Mouse (Mus musculus) ES-Bruce4 (cell line): ENCODE data around the gene Slc5a3. TPM values are rescaled to one million over a fixed set of nuclear protein-coding genes. Genes with fewer than 3 reads are reported as not detected.
A peak's percentile ranks its signal among the peaks of the same experiment; 100 is the strongest.

Source experiments
- H3K27ac ChIP-seq: 2 replicates; pipeline ENCODE4 v1.5.1; 2012; ENCODE audit warnings: low read length, inconsistent platforms; ENCODE audit not compliant: insufficient read depth
- H3K27me3 ChIP-seq: 2 replicates; pipeline ENCODE4 v1.6.1; 2012; ENCODE audit warnings: mild to moderate bottlenecking, low read length, inconsistent platforms; ENCODE audit not compliant: control insufficient read depth, poor library complexity, insufficient read depth, severe bottlenecking
- H3K36me3 ChIP-seq: 2 replicates; pipeline ENCODE4 v1.6.1; 2012; ENCODE audit warnings: inconsistent platforms, mild to moderate bottlenecking, low read length, moderate library complexity; ENCODE audit not compliant: control insufficient read depth, poor library complexity, insufficient read depth, severe bottlenecking
- H3K4me1 ChIP-seq: one replicate; pipeline ENCODE4 v1.8.1; 2011; ENCODE audit warnings: low read length; ENCODE audit not compliant: control insufficient read depth, insufficient read depth
- H3K4me3 ChIP-seq: 2 replicates; pipeline ENCODE4 v1.5.1; 2011; ENCODE audit warnings: low read depth, mild to moderate bottlenecking, low read length
- H3K9ac ChIP-seq: 2 replicates; pipeline ENCODE4 v1.6.1; 2012; ENCODE audit warnings: low read depth, mild to moderate bottlenecking, inconsistent platforms; ENCODE audit not compliant: poor library complexity, severe bottlenecking
- H3K9me3 ChIP-seq: replicated peaks from 2 replicates; pipeline ENCODE4 v1.6.1; 2012; ENCODE audit warnings: mild to moderate bottlenecking, low read length, inconsistent platforms; ENCODE audit not compliant: control insufficient read depth, poor library complexity, insufficient read depth, severe bottlenecking
- CTCF ChIP-seq: IDR thresholded peaks from one replicate; pipeline ENCODE4 v1.8.1; 2011; ENCODE audit warnings: low read depth, low read length
- EP300 ChIP-seq: IDR thresholded peaks from 2 replicates; pipeline ENCODE4 v1.6.1; 2011; ENCODE audit warnings: low read depth, low read length; ENCODE audit not compliant: insufficient read depth
- POLR2A ChIP-seq: IDR thresholded peaks from one replicate; pipeline ENCODE4 v1.8.1; 2011; ENCODE audit warnings: low read length; ENCODE audit not compliant: insufficient read depth
- polyA plus RNA-seq: library from polyadenylated mRNA; stranded (reverse); fragments of >200 nt; gene quantifications from 2 replicates; pipeline ENCODE4 v1.2.4, GENCODE M21; 2011; ENCODE audit warnings: low read depth; ENCODE audit not compliant: missing spikeins, insufficient read depth, insufficient read length

The Slc5a3 gene
- 21.0 and 23.4 TPM in 2 replicates for polyA plus RNA-seq

GRCm38 (mm10) chr16:92057852-92058643 lies at the start of gene Slc5a3, which contains the start of the genes Mrps6 and Gm49711:
Gene Slc5a3, plus strand, starts transcription at chr16:92058322.
Gene Mrps6, plus strand, starts transcription at chr16:92058270.
Gene Gm49711, plus strand, starts transcription at chr16:92058316.
- H3K9ac ChIP-seq, result peak within 1 kb of the TSS; percentile 94
- no peaks in the 10 kb centered on the region for H3K27me3 ChIP-seq
- H3K4me3 ChIP-seq, result peak within 1 kb of the TSS; percentile 82
- no peak within 1 kb of the TSS for H3K27ac ChIP-seq
- no peaks in the 10 kb centered on the region for H3K4me1 ChIP-seq
- H3K36me3 ChIP-seq, result peaks cover 3% of the 10 kb centered on the region; the same call in 1 of the 2 replicates
- TF ChIP-seq POLR2A (peak; percentile 70), EP300 (no peak)
- H3K9me3 ChIP-seq, result no peaks in the 10 kb centered on the region

GRCm38 (mm10) chr16:92009586-92009985 lies 48.5 kb upstream of the Slc5a3 start:
- TF ChIP-seq CTCF (no peak), EP300 (no peak), POLR2A (no peak)
- H3K9me3 ChIP-seq, result no peaks in the 10 kb centered on the region
- no peak overlapping the region for H3K4me3 ChIP-seq
- no peak overlapping the region for H3K27ac ChIP-seq
- no peaks in the 10 kb centered on the region for H3K27me3 ChIP-seq
- H3K9ac ChIP-seq, result no peak overlapping the region
- H3K4me1 ChIP-seq, result no peaks in the 10 kb centered on the region
- H3K36me3 ChIP-seq, result no peaks in the 10 kb centered on the region

DNA sequence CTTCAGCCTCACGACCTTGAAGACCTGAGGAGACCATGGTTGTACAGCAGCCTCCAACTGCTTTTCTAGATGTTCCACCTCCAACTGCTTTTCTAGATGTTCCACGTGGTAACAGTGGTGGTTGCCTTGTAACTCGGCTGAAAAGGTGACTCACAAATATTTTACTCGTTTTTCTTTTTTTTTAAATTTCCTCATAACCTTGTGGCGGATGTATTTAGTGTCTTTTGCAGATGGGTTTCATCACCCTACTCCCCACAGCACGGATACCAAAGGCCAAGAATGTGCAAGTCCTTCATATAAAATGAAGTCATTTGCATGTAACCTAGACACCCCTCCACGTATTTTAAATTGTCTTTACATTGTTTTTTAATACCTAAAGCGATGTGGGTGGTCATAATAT lies 41.3 kb upstream of the Slc5a3 start:
- H3K9ac ChIP-seq, result no peak overlapping the region
- H3K4me3 ChIP-seq, result no peak overlapping the region
- H3K27ac ChIP-seq, result no peak overlapping the region
- peaks cover 2% of the 10 kb centered on the region for H3K4me1 ChIP-seq
- TF ChIP-seq POLR2A (no peak), CTCF (no peak), EP300 (no peak)
- no peaks in the 10 kb centered on the region for H3K36me3 ChIP-seq
- no peaks in the 10 kb centered on the region for H3K27me3 ChIP-seq
- peaks cover 6% of the 10 kb centered on the region for H3K9me3 ChIP-seq

- no peak overlapping the region for H3K9ac ChIP-seq
- H3K36me3 ChIP-seq, result no peaks in the 10 kb centered on the region
- TF ChIP-seq POLR2A, result no peak
- TF ChIP-seq CTCF, result no peak
- TF ChIP-seq EP300, result no peak
- H3K4me3 ChIP-seq, result peak overlapping the region; percentile 27; the same call in 1 of the 2 replicates
- H3K27me3 ChIP-seq, result no peaks in the 10 kb centered on the region
- H3K9me3 ChIP-seq, result peaks cover 6% of the 10 kb centered on the region
- H3K4me1 ChIP-seq, result peaks cover 2% of the 10 kb centered on the region
- no peak overlapping the region for H3K27ac ChIP-seq
Measured at GRCm38 (mm10) chr16:92019141-92020118, 38.7 kb upstream of the Slc5a3 start.

DNA sequence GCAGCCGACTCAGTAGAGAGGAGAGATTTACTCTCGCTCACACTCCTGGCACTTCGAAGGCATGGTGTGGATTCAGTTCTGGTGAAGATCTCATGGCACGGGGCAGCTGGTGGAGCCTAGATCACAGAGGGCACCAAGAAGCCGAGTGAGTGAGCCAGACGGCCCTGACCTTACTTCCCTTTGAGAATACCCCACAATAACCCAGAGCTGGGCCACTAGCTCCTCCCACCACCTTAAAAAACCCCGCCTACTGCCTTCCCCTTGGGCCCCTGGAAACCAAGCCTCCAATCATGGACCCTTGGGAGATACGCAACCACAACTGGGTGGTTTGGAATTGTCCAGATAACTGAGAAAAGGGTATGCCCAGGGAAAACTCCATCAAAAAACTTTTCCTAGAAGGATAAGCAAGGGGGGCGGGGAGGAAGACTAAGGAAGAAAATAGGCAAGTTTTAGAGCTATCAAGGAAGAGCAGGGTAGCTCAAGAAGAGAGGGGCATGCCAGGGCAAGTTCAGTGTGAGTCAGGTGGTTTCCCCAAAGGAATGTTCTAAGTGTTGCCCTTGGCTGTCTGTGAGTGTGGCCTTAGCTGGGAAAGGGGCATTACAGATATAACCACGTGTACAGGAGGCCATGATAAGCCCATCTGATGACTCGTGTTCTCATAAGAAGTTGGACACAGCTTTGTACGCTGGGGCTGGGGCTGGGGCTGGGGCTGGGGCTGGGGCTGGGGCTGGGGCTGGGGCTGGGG lies 36.3 kb upstream of the Slc5a3 start:
- no peak overlapping the region for H3K9ac ChIP-seq
- TF ChIP-seq CTCF (no peak), POLR2A (no peak), EP300 (no peak)
- no peaks in the 10 kb centered on the region for H3K36me3 ChIP-seq
- H3K9me3 ChIP-seq, result peaks cover 6% of the 10 kb centered on the region
- H3K4me3 ChIP-seq, result no peak overlapping the region
- peaks cover 2% of the 10 kb centered on the region for H3K4me1 ChIP-seq
- no peaks in the 10 kb centered on the region for H3K27me3 ChIP-seq
- no peak overlapping the region for H3K27ac ChIP-seq
